Mouse (Mus musculus): ENCODE data around the gene Fermt1. TPM values are rescaled to one million over a fixed set of nuclear protein-coding genes. Genes with fewer than 3 reads are reported as not detected.
A peak's percentile ranks its signal among the peaks of the same experiment; 100 is the strongest.

The Fermt1 gene
- polyA plus RNA-seq, 1 experiment from 2014 or later = not detected

DNA sequence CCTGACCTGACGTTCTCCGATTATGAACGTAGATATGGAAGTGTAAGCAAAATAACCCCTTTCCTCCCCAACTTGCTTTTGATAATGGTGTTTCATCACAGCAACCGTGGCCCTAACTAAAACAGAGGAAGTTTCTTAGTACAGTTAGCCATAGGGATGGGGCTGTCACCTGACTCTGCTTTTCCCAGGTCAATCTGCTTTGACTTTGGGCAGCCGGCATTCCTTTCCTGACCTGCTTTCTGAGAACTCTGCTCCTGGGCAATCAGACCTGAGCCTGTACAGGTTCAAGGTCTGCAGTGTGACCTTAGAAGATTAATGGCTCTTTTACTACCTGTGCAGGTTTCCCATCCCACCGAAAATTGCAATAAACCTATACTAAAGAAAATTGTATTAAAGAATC is 1.3 kb upstream of the Fermt1 start:
- H3K36me3 ChIP-seq (ENCODE audit: control insufficient read depth, insufficient read depth, low read length) = no peaks in the 10 kb centered on the region
- H3K9ac ChIP-seq (ENCODE audit: low read depth, low read length) = no peak overlapping the region
- WGBS = 90% methylated on average over 6 of the region's 6 CpGs
- H3K9me3 ChIP-seq (replicated peaks; ENCODE audit: control insufficient read depth, low read length, poor library complexity, severe bottlenecking) = no peaks in the 10 kb centered on the region
- H3K27me3 ChIP-seq (ENCODE audit: control insufficient read depth, insufficient read depth, low read depth, low read length) = peaks cover 44% of the 10 kb centered on the region
- H3K4me3 ChIP-seq (ENCODE audit: low read depth, low read length) = no peak overlapping the region
- no peak overlapping the region for H3K27ac ChIP-seq (ENCODE audit: low read length)
- ATAC-seq = no peak
- no peak overlapping the region for H3K4me2 ChIP-seq (ENCODE audit: low read length)
- H3K4me1 ChIP-seq (ENCODE audit: control insufficient read depth, insufficient read depth, low read length) = peaks cover 14% of the 10 kb centered on the region

DNA sequence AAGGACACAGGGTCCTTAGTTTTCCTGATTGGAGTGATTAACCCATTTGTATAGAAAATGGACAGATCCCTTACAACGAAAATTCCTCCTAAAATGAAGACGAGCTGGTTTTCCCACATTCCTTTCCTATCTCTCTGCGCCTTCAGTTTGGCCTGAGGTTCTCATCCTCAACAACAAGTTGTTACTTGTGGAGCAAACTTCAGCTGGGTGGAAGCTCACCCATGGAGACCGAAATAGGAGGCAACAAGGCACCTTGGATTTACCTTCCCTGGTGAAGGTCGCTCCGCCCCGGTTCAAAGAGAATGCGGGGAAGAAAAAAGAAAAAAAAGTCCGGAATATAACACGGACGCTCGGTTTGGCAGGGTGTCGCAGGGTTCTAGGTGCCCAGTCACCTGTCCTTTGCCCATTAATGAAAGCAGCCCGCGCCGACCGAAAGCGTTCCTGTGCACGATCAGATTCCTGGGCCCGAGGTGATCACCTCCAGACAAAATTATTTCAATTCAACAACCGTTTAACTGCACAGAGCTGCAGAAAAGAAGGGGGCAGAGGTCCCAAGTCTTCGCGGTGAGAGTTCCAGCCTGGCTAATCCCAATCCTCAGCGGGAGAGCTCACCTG is 888 bp downstream of the Fermt1 start:
- peaks cover 14% of the 10 kb centered on the region for H3K4me1 ChIP-seq (ENCODE audit: control insufficient read depth, insufficient read depth, low read length)
- H3K4me2 ChIP-seq (ENCODE audit: low read length) = peak overlapping the region; percentile 87
- H3K27ac ChIP-seq (ENCODE audit: low read length) = no peak overlapping the region
- no peaks in the 10 kb centered on the region for H3K36me3 ChIP-seq (ENCODE audit: control insufficient read depth, insufficient read depth, low read length)
- ATAC-seq = peak; percentile 48
- H3K9ac ChIP-seq (ENCODE audit: low read depth, low read length) = peak overlapping the region; percentile 56; the same call in 1 of the 2 replicates
- peak overlapping the region; percentile 45 for H3K4me3 ChIP-seq (ENCODE audit: low read depth, low read length)
- H3K27me3 ChIP-seq (ENCODE audit: control insufficient read depth, insufficient read depth, low read depth, low read length) = peaks cover 41% of the 10 kb centered on the region
- no peaks in the 10 kb centered on the region for H3K9me3 ChIP-seq (replicated peaks; ENCODE audit: control insufficient read depth, low read length, poor library complexity, severe bottlenecking)
- 5% methylated on average over 24 of the region's 24 CpGs for WGBS

DNA sequence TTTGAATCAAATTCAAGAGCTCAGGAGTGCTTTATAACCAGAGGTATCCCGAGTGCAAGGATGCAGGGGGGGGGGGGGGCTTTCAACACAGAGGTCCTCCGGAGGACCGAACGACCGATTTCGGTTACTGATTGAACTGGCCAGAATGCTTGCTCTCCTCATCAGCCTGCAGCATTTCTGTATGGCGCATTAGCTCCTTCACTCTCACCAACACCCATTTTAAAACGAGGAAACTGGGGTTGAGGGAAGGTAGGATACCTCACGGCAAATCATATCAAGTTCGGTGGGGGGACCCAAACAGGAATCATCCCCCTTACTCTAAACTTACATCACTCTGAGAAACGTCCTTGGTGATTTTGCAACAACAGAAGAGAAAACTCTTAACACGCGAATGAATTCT is 1.7 kb downstream of the Fermt1 start:
- Histone ChIP-seq H3K4me1 (ENCODE audit: control insufficient read depth, insufficient read depth, low read length) (peaks cover 14% of the 10 kb centered on the region), H3K27ac (ENCODE audit: low read length) (no peak overlapping the region), H3K36me3 (ENCODE audit: control insufficient read depth, insufficient read depth, low read length) (no peaks in the 10 kb centered on the region), H3K9me3 (replicated peaks; ENCODE audit: control insufficient read depth, low read length, poor library complexity, severe bottlenecking) (no peaks in the 10 kb centered on the region), H3K4me3 (ENCODE audit: low read depth, low read length) (no peak overlapping the region), H3K27me3 (ENCODE audit: control insufficient read depth, insufficient read depth, low read depth, low read length) (peaks cover 41% of the 10 kb centered on the region), H3K9ac (ENCODE audit: low read depth, low read length) (no peak overlapping the region), H3K4me2 (ENCODE audit: low read length) (no peak overlapping the region)
- 39% methylated on average over 13 of the region's 13 CpGs for WGBS
- no peak for ATAC-seq

DNA sequence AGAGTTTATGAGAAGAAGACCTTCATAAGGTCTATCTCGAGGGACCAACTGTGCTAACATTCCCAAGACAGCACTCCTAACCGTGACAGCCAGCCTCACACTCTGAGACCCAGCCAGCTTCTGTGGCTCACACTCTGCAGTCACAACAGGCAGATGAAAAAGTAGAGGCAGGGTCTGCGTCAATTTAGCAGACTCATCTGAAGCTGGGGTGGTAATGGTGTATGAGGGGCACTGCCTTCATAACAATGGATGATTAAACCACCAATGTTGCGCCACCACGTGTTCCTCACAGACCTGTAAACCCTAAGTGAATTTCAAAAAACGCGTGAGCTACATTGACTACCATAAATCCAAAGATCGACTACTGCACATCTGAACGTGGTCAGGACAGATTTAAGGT is 2.1 kb downstream of the Fermt1 start:
- Histone ChIP-seq H3K9me3 (replicated peaks; ENCODE audit: control insufficient read depth, low read length, poor library complexity, severe bottlenecking) (no peaks in the 10 kb centered on the region), H3K9ac (ENCODE audit: low read depth, low read length) (no peak overlapping the region), H3K4me3 (ENCODE audit: low read depth, low read length) (no peak overlapping the region), H3K4me2 (ENCODE audit: low read length) (no peak overlapping the region), H3K27ac (ENCODE audit: low read length) (no peak overlapping the region), H3K4me1 (ENCODE audit: control insufficient read depth, insufficient read depth, low read length) (peaks cover 14% of the 10 kb centered on the region), H3K27me3 (ENCODE audit: control insufficient read depth, insufficient read depth, low read depth, low read length) (peaks cover 41% of the 10 kb centered on the region), H3K36me3 (ENCODE audit: control insufficient read depth, insufficient read depth, low read length) (no peaks in the 10 kb centered on the region)
- 54% methylated on average over 9 of the region's 9 CpGs for WGBS
- ATAC-seq = no peak

- Histone ChIP-seq H3K27me3 (ENCODE audit: control insufficient read depth, insufficient read depth, low read depth, low read length) (peaks cover 11% of the 10 kb centered on the region), H3K9ac (ENCODE audit: low read depth, low read length) (no peak overlapping the region), H3K4me3 (ENCODE audit: low read depth, low read length) (no peak overlapping the region), H3K27ac (ENCODE audit: low read length) (no peak overlapping the region), H3K4me1 (ENCODE audit: control insufficient read depth, insufficient read depth, low read length) (no peaks in the 10 kb centered on the region), H3K4me2 (ENCODE audit: low read length) (no peak overlapping the region), H3K36me3 (ENCODE audit: control insufficient read depth, insufficient read depth, low read length) (no peaks in the 10 kb centered on the region), H3K9me3 (replicated peaks; ENCODE audit: control insufficient read depth, low read length, poor library complexity, severe bottlenecking) (no peaks in the 10 kb centered on the region)
- WGBS = 76% methylated on average over 14 of the region's 14 CpGs
- no peak for ATAC-seq
Measured at GRCm38 (mm10) chr2:132939056-132939455, 6.7 kb downstream of the Fermt1 start.

DNA sequence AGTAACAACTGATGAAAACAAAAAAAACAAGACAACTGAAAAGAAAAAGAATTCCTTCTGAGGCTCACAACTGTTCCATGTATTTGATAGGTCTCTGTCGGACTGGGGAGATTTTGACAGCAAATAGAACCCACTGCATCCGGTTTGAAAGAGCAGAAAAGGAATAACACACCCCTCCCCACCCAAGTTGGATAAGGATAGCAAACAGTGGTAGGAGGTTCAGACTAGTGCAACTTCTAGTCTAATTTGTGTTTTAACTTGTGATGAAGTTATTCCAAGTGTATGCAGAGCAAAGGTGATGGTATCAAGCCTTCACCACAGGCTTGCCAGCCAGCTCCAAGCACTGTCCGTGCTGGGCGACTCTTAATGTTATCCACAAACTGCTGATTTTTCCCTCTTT is 9.5 kb downstream of the Fermt1 start:
- Histone ChIP-seq H3K4me3 (ENCODE audit: low read depth, low read length) (no peak overlapping the region), H3K27ac (ENCODE audit: low read length) (no peak overlapping the region), H3K27me3 (ENCODE audit: control insufficient read depth, insufficient read depth, low read depth, low read length) (no peaks in the 10 kb centered on the region), H3K9ac (ENCODE audit: low read depth, low read length) (no peak overlapping the region), H3K4me1 (ENCODE audit: control insufficient read depth, insufficient read depth, low read length) (no peaks in the 10 kb centered on the region), H3K9me3 (replicated peaks; ENCODE audit: control insufficient read depth, low read length, poor library complexity, severe bottlenecking) (no peaks in the 10 kb centered on the region), H3K36me3 (ENCODE audit: control insufficient read depth, insufficient read depth, low read length) (no peaks in the 10 kb centered on the region), H3K4me2 (ENCODE audit: low read length) (no peak overlapping the region)
- ATAC-seq = no peak
- 87% methylated on average over 4 of the region's 4 CpGs for WGBS

- H3K4me1 ChIP-seq (ENCODE audit: control insufficient read depth, insufficient read depth, low read length) = no peaks in the 10 kb centered on the region
- no peak overlapping the region for H3K9ac ChIP-seq (ENCODE audit: low read depth, low read length)
- H3K36me3 ChIP-seq (ENCODE audit: control insufficient read depth, insufficient read depth, low read length) = no peaks in the 10 kb centered on the region
- no peak overlapping the region for H3K4me3 ChIP-seq (ENCODE audit: low read depth, low read length)
- H3K4me2 ChIP-seq (ENCODE audit: low read length) = no peak overlapping the region
- no peaks in the 10 kb centered on the region for H3K27me3 ChIP-seq (ENCODE audit: control insufficient read depth, insufficient read depth, low read depth, low read length)
- no peak for ATAC-seq
- no peaks in the 10 kb centered on the region for H3K9me3 ChIP-seq (replicated peaks; ENCODE audit: control insufficient read depth, low read length, poor library complexity, severe bottlenecking)
- H3K27ac ChIP-seq (ENCODE audit: low read length) = no peak overlapping the region
- WGBS = 96% methylated on average over 4 of the region's 4 CpGs
Measured at GRCm38 (mm10) chr2:132934711-132935110, 11.0 kb downstream of the Fermt1 start.

DNA sequence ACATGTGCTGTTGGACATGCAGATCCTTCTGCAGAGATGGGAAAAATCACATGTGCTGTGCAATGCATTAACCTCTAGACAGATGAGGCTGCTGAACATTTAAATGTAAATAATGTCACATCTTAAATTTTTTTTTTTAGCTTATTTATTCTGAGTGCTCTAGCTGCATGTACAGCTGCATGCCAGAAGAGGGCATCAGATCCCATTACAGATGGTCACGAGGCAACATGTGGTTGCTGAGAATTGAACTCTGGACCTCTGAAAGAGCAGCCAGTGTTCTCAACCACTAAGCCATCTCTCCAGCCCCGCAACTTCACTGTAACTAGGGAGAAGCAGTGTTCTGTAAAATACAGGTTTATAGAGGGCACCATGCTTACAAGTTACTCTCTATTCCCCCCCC is 11.6 kb downstream of the Fermt1 start:
- no peaks in the 10 kb centered on the region for H3K36me3 ChIP-seq (ENCODE audit: control insufficient read depth, insufficient read depth, low read length)
- H3K4me1 ChIP-seq (ENCODE audit: control insufficient read depth, insufficient read depth, low read length) = no peaks in the 10 kb centered on the region
- ATAC-seq = no peak
- H3K4me3 ChIP-seq (ENCODE audit: low read depth, low read length) = no peak overlapping the region
- H3K27ac ChIP-seq (ENCODE audit: low read length) = no peak overlapping the region
- no peak overlapping the region for H3K9ac ChIP-seq (ENCODE audit: low read depth, low read length)
- H3K4me2 ChIP-seq (ENCODE audit: low read length) = no peak overlapping the region
- 89% methylated on average over 2 of the region's 2 CpGs for WGBS
- no peaks in the 10 kb centered on the region for H3K9me3 ChIP-seq (replicated peaks; ENCODE audit: control insufficient read depth, low read length, poor library complexity, severe bottlenecking)
- H3K27me3 ChIP-seq (ENCODE audit: control insufficient read depth, insufficient read depth, low read depth, low read length) = no peaks in the 10 kb centered on the region

DNA sequence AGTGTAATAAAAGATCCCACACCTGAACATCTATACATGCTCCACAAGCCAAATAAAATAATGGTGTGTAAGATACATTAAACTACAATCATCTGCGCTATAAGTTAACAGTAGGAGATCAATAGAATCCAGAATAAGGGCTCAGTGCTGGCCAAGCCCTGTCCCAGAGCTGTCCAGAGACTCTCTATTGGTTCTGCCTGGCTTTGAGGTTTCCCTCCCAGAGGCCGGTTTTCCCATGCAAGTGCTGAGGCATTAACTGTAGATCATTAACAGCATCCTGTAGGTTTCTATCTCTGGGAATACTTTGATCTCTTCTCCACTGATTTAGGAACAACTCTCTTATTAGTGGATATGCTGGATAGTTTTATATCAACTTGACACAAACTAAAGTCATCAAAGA is 16.7 kb downstream of the Fermt1 start:
- Histone ChIP-seq H3K4me2 (ENCODE audit: low read length) (no peak overlapping the region), H3K27ac (ENCODE audit: low read length) (no peak overlapping the region), H3K36me3 (ENCODE audit: control insufficient read depth, insufficient read depth, low read length) (no peaks in the 10 kb centered on the region), H3K9me3 (replicated peaks; ENCODE audit: control insufficient read depth, low read length, poor library complexity, severe bottlenecking) (no peaks in the 10 kb centered on the region), H3K9ac (ENCODE audit: low read depth, low read length) (no peak overlapping the region), H3K4me1 (ENCODE audit: control insufficient read depth, insufficient read depth, low read length) (no peaks in the 10 kb centered on the region), H3K27me3 (ENCODE audit: control insufficient read depth, insufficient read depth, low read depth, low read length) (no peaks in the 10 kb centered on the region), H3K4me3 (ENCODE audit: low read depth, low read length) (no peak overlapping the region)
- ATAC-seq = no peak
- whole genome bisulfite sequencing = 85% methylated on average over 2 of the region's 2 CpGs
